Mouse (Mus musculus): ENCODE results near the gene Nsa2. TPM values are rescaled to one million over a fixed set of nuclear protein-coding genes. Genes with fewer than 3 reads are reported as not detected.

Nsa2 gene
- polyA plus RNA-seq (2012; rRNA removed) = 155 and 214 TPM in 2 replicates

DNA sequence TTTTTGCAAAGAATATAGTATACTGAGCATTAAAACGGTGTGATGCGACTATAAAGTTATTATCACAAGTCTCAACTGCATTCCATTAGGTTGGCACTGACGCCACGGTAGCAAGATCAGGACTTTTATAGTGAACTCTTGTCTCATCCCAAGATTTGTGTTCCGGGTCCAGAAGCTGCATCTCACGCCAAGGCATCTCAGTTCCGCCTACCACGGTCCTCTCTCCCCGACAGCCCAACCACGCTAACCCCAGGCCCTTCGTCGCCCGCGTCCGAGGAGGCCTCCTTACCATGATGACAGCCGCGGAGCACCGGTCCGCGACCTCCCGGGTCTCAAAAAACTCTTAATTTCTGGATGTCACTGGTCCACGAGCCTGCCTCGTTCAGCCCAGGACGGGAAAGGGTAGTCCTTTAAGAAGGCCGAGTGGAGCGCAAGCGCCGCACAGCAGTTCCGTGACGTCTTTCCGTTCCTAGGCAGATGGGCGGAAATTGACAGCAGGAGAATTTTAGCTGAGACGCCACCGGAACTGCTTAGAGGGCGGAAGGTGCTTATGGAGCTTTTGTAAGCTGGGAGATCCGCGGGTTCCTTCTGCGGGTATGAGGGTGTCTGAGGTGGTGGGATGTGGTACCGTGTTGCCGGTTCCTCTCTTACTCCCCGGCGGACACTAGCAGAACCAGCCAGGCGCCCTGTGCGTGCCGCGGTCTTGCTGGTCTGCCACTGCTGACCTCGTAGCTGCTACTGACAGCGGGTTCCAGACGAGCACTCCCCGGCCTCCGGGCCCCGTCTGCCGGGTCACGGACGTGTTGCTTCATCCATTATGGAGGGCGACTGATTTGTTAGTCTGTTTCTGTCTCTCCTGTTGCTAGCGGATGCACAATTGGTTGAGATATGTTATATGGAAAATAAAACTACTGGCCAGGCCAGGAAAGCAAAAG lies at the start of gene Nsa2, which contains the start of gene Gfm2:
TSS of gene Nsa2 (minus strand) at position 472 of the 935 bp plus-strand sequence.
TSS of gene Gfm2 (plus strand) at position 472 of the 935 bp plus-strand sequence.

DNA sequence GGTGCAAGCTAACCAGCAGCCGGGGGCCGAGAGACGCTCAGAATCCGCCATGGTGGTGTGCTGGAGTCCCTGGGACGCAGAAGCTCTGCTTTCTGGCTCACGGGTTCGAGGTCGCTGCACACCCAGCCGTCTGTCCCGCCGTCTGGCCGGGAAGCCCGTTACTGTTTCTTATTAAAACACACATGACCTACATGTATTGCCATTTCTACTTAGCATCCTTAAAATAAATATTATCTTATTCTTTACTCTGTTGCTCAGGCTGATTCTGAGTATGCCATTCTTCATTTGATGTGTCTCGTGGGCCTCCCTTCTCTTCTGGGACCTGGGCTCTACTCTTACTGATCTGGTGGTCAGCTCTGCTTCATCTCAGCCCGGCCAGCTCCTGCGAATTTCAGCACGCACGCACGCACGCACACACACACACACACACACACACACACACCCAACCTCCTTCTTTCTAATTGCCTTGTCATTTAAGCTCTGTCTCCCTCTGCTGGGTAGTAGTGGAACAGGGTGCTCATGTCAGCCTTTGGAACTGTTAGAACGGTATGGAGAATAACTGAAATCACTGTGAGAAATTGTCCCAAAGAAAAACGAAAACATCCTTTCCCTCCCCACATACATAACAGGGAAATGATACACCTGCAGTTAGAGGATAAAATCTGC lies 38.4 kb downstream of the Nsa2 start, which contains the start of gene Gm6169:
TSS of gene Gm6169 (minus strand) at position 51 of the 666 bp plus-strand sequence.

Other genes starting within 250 kb of the Nsa2 start
- gene Gcnt4, start 213.2 kb downstream of the Nsa2 start, polyA plus RNA-seq (2012; rRNA removed) = 0.18 and 0.39 TPM in 2 replicates
- gene 1700029F12Rik, start 103.6 kb downstream of the Nsa2 start, polyA plus RNA-seq (2012; rRNA removed) = not detected in 2 replicates
- gene Fam169a, start 70.7 kb downstream of the Nsa2 start, polyA plus RNA-seq (2012; rRNA removed) = 5.5 and 6.5 TPM in 2 replicates
- 0.35 and 0.52 TPM in 2 replicates for gene Gm6169, start 38.7 kb downstream of the Nsa2 start, polyA plus RNA-seq (2012; rRNA removed)
- gene Gfm2, start within 50 bp of the Nsa2 start, polyA plus RNA-seq (2012; rRNA removed) = 33.2 and 33.8 TPM in 2 replicates
- gene Hexb, start 60.4 kb upstream of the Nsa2 start, polyA plus RNA-seq (2012; rRNA removed) = 12.1 and 17.6 TPM in 2 replicates
- 59.1 and 63.5 TPM in 2 replicates for gene Enc1, start 103.2 kb upstream of the Nsa2 start, polyA plus RNA-seq (2012; rRNA removed)

Data from central nervous system, embryonic 11.5 days (tissue).